Mouse (Mus musculus) cerebellum, adult 2 months (tissue): ENCODE measurements around the gene 9930021J03Rik. TPM values are rescaled to one million over a fixed set of nuclear protein-coding genes. Genes with fewer than 3 reads are reported as not detected.

ENCODE experiments used
- DNase-seq, 2 experiments: peaks; one replicate each; pipeline ENCODE4 v3.0.0; 2021
- H3K27ac ChIP-seq: fragments of 200-500 bp; 2 replicates; pipeline ENCODE4 v1.5.1; 2012; ENCODE audit warnings: low read length, control low read depth, inconsistent platforms; ENCODE audit not compliant: insufficient read depth
- H3K27me3 ChIP-seq: fragments of 200-500 bp; 2 replicates; pipeline ENCODE4 v1.6.1; 2012; ENCODE audit warnings: inconsistent platforms, mild to moderate bottlenecking, low read length, moderate library complexity; ENCODE audit not compliant: control insufficient read depth, insufficient read depth
- H3K4me1 ChIP-seq: fragments of 200-500 bp; 2 replicates; pipeline ENCODE4 v1.6.1; 2011; ENCODE audit warnings: low read length; ENCODE audit not compliant: control insufficient read depth, insufficient read depth
- H3K4me3 ChIP-seq: fragments of 200-500 bp; replicated peaks from 2 replicates; pipeline ENCODE3; 2011; ENCODE audit warnings: mild to moderate bottlenecking, low read depth, low read length, control low read depth; ENCODE audit not compliant: insufficient read depth
- CTCF ChIP-seq: fragments of 200-500 bp; IDR thresholded peaks from 2 replicates; pipeline ENCODE4 v1.5.1; 2011; ENCODE audit warnings: low read depth, mild to moderate bottlenecking, control low read depth, low read length, moderate library complexity, borderline replicate concordance; ENCODE audit not compliant: insufficient read depth
- POLR2A ChIP-seq: fragments of 200-500 bp; IDR thresholded peaks from 2 replicates; pipeline ENCODE4 v1.6.1; 2011; ENCODE audit warnings: low read length, control low read depth, borderline replicate concordance; ENCODE audit not compliant: insufficient read depth
- WGBS: fragments of 180-500 bp; shearing (Covaris S2); methylation state at CpG from one replicate; pipeline ENCODE4 v1.1.7; 2018; 5-methylcytosine and 5-hydroxymethylcytosine counted together
- polyA plus RNA-seq: library from polyadenylated mRNA; depleted of rRNA; stranded (reverse); fragments of >200 nt; gene quantifications from 2 replicates; pipeline ENCODE4 v1.2.3, GENCODE M21; 2012; rRNA removed

9930021J03Rik gene
- polyA plus RNA-seq: 25.6 and 28.2 TPM in 2 replicates

- H3K4me3 ChIP-seq: peak within 1 kb of the TSS; percentile 87
- under 1% methylated on average over 53 of the region's 95 CpGs for WGBS
- DNase-seq: peak; percentile 98 to 99
- TF ChIP-seq CTCF (no peak), POLR2A (peak; percentile 57; the same call in 1 of the 2 replicates)
- peak within 1 kb of the TSS; percentile 86 for H3K27ac ChIP-seq
- peaks cover 5% of the 10 kb centered on the region; the same call in 1 of the 2 replicates for H3K4me1 ChIP-seq
- H3K27me3 ChIP-seq: no peaks in the 10 kb centered on the region
These were observed at the start of gene 9930021J03Rik for GRCm38 (mm10) chr19:29805917-29806785. TSS of gene 9930021J03Rik (minus strand) at chr19:29805989.

GRCm38 (mm10) chr19:29853711-29854110, 47.9 kb upstream of the 9930021J03Rik start:
- H3K4me1 ChIP-seq: no peaks in the 10 kb centered on the region
- no peaks in the 10 kb centered on the region for H3K27me3 ChIP-seq
- DNase-seq: no peak
- no peak for TF ChIP-seq CTCF
- TF ChIP-seq POLR2A: no peak
- H3K27ac ChIP-seq: no peak overlapping the region
- H3K4me3 ChIP-seq: no peak overlapping the region
- 63% methylated on average over 5 of the region's 5 CpGs for WGBS

- Histone ChIP-seq H3K4me3 (no peak overlapping the region), H3K27ac (no peak overlapping the region), H3K27me3 (no peaks in the 10 kb centered on the region), H3K4me1 (no peaks in the 10 kb centered on the region)
- TF ChIP-seq CTCF (no peak), POLR2A (no peak)
- DNase-seq: no peak
- WGBS: 59% methylated on average over 12 of the region's 12 CpGs
These were observed 45.4 kb upstream of the 9930021J03Rik start for GRCm38 (mm10) chr19:29851036-29851690.

- H3K4me3 ChIP-seq: no peak overlapping the region
- H3K27me3 ChIP-seq: no peaks in the 10 kb centered on the region
- H3K27ac ChIP-seq: no peak overlapping the region
- TF ChIP-seq POLR2A: no peak
- TF ChIP-seq CTCF: no peak
- 81% methylated on average over 11 of the region's 11 CpGs for WGBS
- DNase-seq: no peak
- no peaks in the 10 kb centered on the region for H3K4me1 ChIP-seq
These were observed 44.2 kb upstream of the 9930021J03Rik start for GRCm38 (mm10) chr19:29849924-29850551.

GRCm38 (mm10) chr19:29844036-29844661, 38.4 kb upstream of the 9930021J03Rik start:
- peak in 1 of 2 experiments; percentile 5 for DNase-seq
- Histone ChIP-seq H3K4me3 (no peak overlapping the region), H3K4me1 (no peaks in the 10 kb centered on the region), H3K27ac (no peak overlapping the region), H3K27me3 (no peaks in the 10 kb centered on the region)
- TF ChIP-seq CTCF (no peak), POLR2A (no peak)
- WGBS: 10% methylated on average over 12 of the region's 12 CpGs

- Histone ChIP-seq H3K27me3 (no peaks in the 10 kb centered on the region), H3K4me1 (no peaks in the 10 kb centered on the region), H3K27ac (no peak overlapping the region), H3K4me3 (no peak overlapping the region)
- DNase-seq: no peak
- 28% methylated on average over 5 of the region's 5 CpGs for WGBS
- TF ChIP-seq CTCF: no peak
These were observed 37.8 kb upstream of the 9930021J03Rik start for GRCm38 (mm10) chr19:29843641-29844035.

- Histone ChIP-seq H3K27me3 (no peaks in the 10 kb centered on the region), H3K4me3 (no peak overlapping the region), H3K27ac (no peak overlapping the region), H3K4me1 (no peaks in the 10 kb centered on the region)
- TF ChIP-seq POLR2A (no peak), CTCF (no peak)
- 40% methylated on average over 8 of the region's 8 CpGs for WGBS
- DNase-seq: no peak
These were observed 37.2 kb upstream of the 9930021J03Rik start for GRCm38 (mm10) chr19:29842973-29843372.
